Mouse (Mus musculus) layer of hippocampus, postnatal 14 days (tissue): ENCODE measurements at regions not wholly inside any gene's neighbourhood (a gene's known extent, or its start where the extent isn't known, plus 50 kb on each side); places are given as distances from the start of the nearest gene placed in this dataset.

Experiments
- DNase-seq, 2 experiments: peaks; one replicate each; pipeline ENCODE4 v3.0.0; 2021 to 2022; ENCODE audit warnings: low spot score in 2 of 2, mixed read lengths in 1 of 2

- no peak for DNase-seq
These were observed 75.5 kb downstream of the Enkur start for GRCm38 (mm10) chr2:21129621-21130020.

GRCm38 (mm10) chr2:21126531-21126930 lies 78.6 kb downstream of the Enkur start:
- DNase-seq: no peak

- DNase-seq: no peak
These were observed 82.7 kb downstream of the Enkur start for GRCm38 (mm10) chr2:21122421-21122820.

GRCm38 (mm10) chr2:21121663-21122062 lies 83.5 kb downstream of the Enkur start:
- DNase-seq: no peak

GRCm38 (mm10) chr2:21116817-21117216 lies 88.3 kb downstream of the Enkur start:
- no peak for DNase-seq

GRCm38 (mm10) chr2:21111527-21111926 lies 93.6 kb downstream of the Enkur start:
- no peak for DNase-seq

GRCm38 (mm10) chr2:21100248-21100808 lies 104.8 kb downstream of the Enkur start:
- DNase-seq: no peak

GRCm38 (mm10) chr2:21091058-21091971 lies 113.8 kb downstream of the Enkur start:
- DNase-seq: peak in 1 of 2 experiments; percentile 51

GRCm38 (mm10) chr2:21085517-21085916 lies 116.8 kb upstream of the Arhgap21 start:
- DNase-seq: no peak

GRCm38 (mm10) chr2:21067292-21067850 lies 98.7 kb upstream of the Arhgap21 start:
- DNase-seq: no peak

GRCm38 (mm10) chr2:21060347-21060650 lies 91.6 kb upstream of the Arhgap21 start:
- DNase-seq: no peak

- DNase-seq: no peak
These were observed 91.1 kb upstream of the Arhgap21 start for GRCm38 (mm10) chr2:21059618-21060346.

- no peak for DNase-seq
These were observed 90.3 kb upstream of the Arhgap21 start for GRCm38 (mm10) chr2:21058940-21059339.

GRCm38 (mm10) chr2:21056450-21057210 lies 87.9 kb upstream of the Arhgap21 start:
- no peak for DNase-seq

GRCm38 (mm10) chr2:21055416-21055815 lies 86.7 kb upstream of the Arhgap21 start:
- DNase-seq: no peak

- DNase-seq: no peak
These were observed 85.8 kb upstream of the Arhgap21 start for GRCm38 (mm10) chr2:21054325-21055082.

- DNase-seq: no peak
These were observed 84.9 kb upstream of the Arhgap21 start for GRCm38 (mm10) chr2:21053596-21053995.

GRCm38 (mm10) chr2:21048996-21049395 lies 80.3 kb upstream of the Arhgap21 start:
- no peak for DNase-seq

- no peak for DNase-seq
These were observed 79.5 kb upstream of the Arhgap21 start for GRCm38 (mm10) chr2:21048226-21048625.

- no peak for DNase-seq
These were observed 77.9 kb upstream of the Arhgap21 start for GRCm38 (mm10) chr2:21046503-21047116.
